Mouse (Mus musculus) forebrain, embryonic 13.5 days (tissue): ENCODE results near the gene 1700012B07Rik. TPM values are rescaled to one million over a fixed set of nuclear protein-coding genes. Genes with fewer than 3 reads are reported as not detected.

Source experiments
- ATAC-seq: fragments of 200-750 bp; cut with Nextera tagmentation; 2 replicates; pipeline ENCODE4 v1.8.0; 2017
- H3K27ac ChIP-seq: fragments of 300-500 bp; sonication (generic); 2 replicates; pipeline ENCODE4 v1.5.1; 2015; ENCODE audit warnings: inconsistent platforms, mild to moderate bottlenecking, moderate library complexity
- H3K27me3 ChIP-seq: fragments of 300-500 bp; sonication (generic); 2 replicates; pipeline ENCODE4 v1.6.1; 2015; ENCODE audit warnings: mild to moderate bottlenecking, inconsistent platforms
- H3K36me3 ChIP-seq: fragments of 300-500 bp; sonication (generic); 2 replicates; pipeline ENCODE4 v1.6.1; 2015; ENCODE audit warnings: mild to moderate bottlenecking, inconsistent platforms; ENCODE audit not compliant: poor library complexity, severe bottlenecking
- H3K4me1 ChIP-seq: fragments of 300-500 bp; sonication (generic); 2 replicates; pipeline ENCODE4 v1.6.1; 2015; ENCODE audit warnings: inconsistent platforms
- H3K4me2 ChIP-seq: fragments of 300-500 bp; sonication (generic); 2 replicates; pipeline ENCODE4 v1.6.1; 2015; ENCODE audit warnings: inconsistent platforms, mild to moderate bottlenecking, moderate library complexity
- H3K4me3 ChIP-seq: fragments of 300-500 bp; sonication (generic); 2 replicates; pipeline ENCODE4 v1.5.1; 2015; ENCODE audit warnings: mild to moderate bottlenecking, inconsistent platforms
- H3K9ac ChIP-seq: fragments of 300-500 bp; sonication (generic); 2 replicates; pipeline ENCODE4 v1.6.1; 2015; ENCODE audit warnings: mild to moderate bottlenecking, inconsistent platforms
- H3K9me3 ChIP-seq: fragments of 300-500 bp; sonication (generic); replicated peaks from 2 replicates; pipeline ENCODE4 v1.6.1; 2016; ENCODE audit warnings: inconsistent platforms
- WGBS: fragments of 180-500 bp; shearing (Covaris S2); methylation state at CpG from one replicate; pipeline ENCODE4 v1.1.7; 2015; 5-methylcytosine and 5-hydroxymethylcytosine counted together
- polyA plus RNA-seq: library from polyadenylated mRNA; unstranded; fragments of >200 nt; fragmentation: Nextera tagmentation; extraction: Ambion mirVana; gene quantifications from 2 replicates; pipeline ENCODE4 v1.2.1, GENCODE M21; 2015

The 1700012B07Rik gene
- polyA plus RNA-seq, 1 experiment from 2014 or later = not detected

GRCm38 (mm10) chr11:109830368-109830767 lies 2.5 kb upstream of the 1700012B07Rik start:
- WGBS = 82% methylated on average over 5 of the region's 5 CpGs
- no peak overlapping the region for H3K4me2 ChIP-seq
- H3K4me1 ChIP-seq = peaks cover 3% of the 10 kb centered on the region; the same call in 1 of the 2 replicates
- H3K4me3 ChIP-seq = no peak overlapping the region
- H3K27me3 ChIP-seq = no peaks in the 10 kb centered on the region
- no peak overlapping the region for H3K9ac ChIP-seq
- H3K27ac ChIP-seq = no peak overlapping the region
- H3K36me3 ChIP-seq = no peaks in the 10 kb centered on the region
- no peak for ATAC-seq
- H3K9me3 ChIP-seq = no peaks in the 10 kb centered on the region

- Histone ChIP-seq H3K36me3 (no peaks in the 10 kb centered on the region), H3K9me3 (no peaks in the 10 kb centered on the region), H3K27ac (no peak overlapping the region), H3K4me2 (no peak overlapping the region), H3K4me3 (no peak overlapping the region), H3K27me3 (no peaks in the 10 kb centered on the region), H3K9ac (no peak overlapping the region), H3K4me1 (no peaks in the 10 kb centered on the region)
- no peak for ATAC-seq
- WGBS = 87% methylated on average over 6 of the region's 6 CpGs
These were observed 5.6 kb downstream of the 1700012B07Rik start for GRCm38 (mm10) chr11:109822280-109822679.

- Histone ChIP-seq H3K4me2 (no peak overlapping the region), H3K4me1 (no peaks in the 10 kb centered on the region), H3K9ac (no peak overlapping the region), H3K4me3 (no peak overlapping the region), H3K36me3 (no peaks in the 10 kb centered on the region), H3K27ac (no peak overlapping the region), H3K27me3 (no peaks in the 10 kb centered on the region), H3K9me3 (no peaks in the 10 kb centered on the region; the same call in 1 of the 2 replicates)
- 88% methylated on average over 3 of the region's 3 CpGs for WGBS
- ATAC-seq = no peak
These were observed 10.4 kb downstream of the 1700012B07Rik start for GRCm38 (mm10) chr11:109817405-109817804.

GRCm38 (mm10) chr11:109816911-109817310 lies 10.9 kb downstream of the 1700012B07Rik start:
- no peaks in the 10 kb centered on the region for H3K36me3 ChIP-seq
- 48% methylated on average over 1 of the region's 1 CpGs for WGBS

GRCm38 (mm10) chr11:109811721-109812120 lies 16.1 kb downstream of the 1700012B07Rik start:
- no peak for ATAC-seq
- no peaks in the 10 kb centered on the region; the same call in none of the 2 replicates for H3K9me3 ChIP-seq
- H3K27ac ChIP-seq = no peak overlapping the region
- H3K9ac ChIP-seq = no peak overlapping the region
- H3K4me2 ChIP-seq = no peak overlapping the region
- H3K36me3 ChIP-seq = no peaks in the 10 kb centered on the region
- WGBS = 82% methylated on average over 2 of the region's 2 CpGs
- no peak overlapping the region for H3K4me3 ChIP-seq
- no peaks in the 10 kb centered on the region for H3K4me1 ChIP-seq
- no peaks in the 10 kb centered on the region for H3K27me3 ChIP-seq

More at GRCm38 (mm10) chr11:109816911-109817310, 10.9 kb downstream of the 1700012B07Rik start:
- Histone ChIP-seq H3K4me3 (no peak overlapping the region), H3K4me2 (no peak overlapping the region), H3K27me3 (no peaks in the 10 kb centered on the region), H3K27ac (no peak overlapping the region), H3K9me3 (no peaks in the 10 kb centered on the region; the same call in 1 of the 2 replicates), H3K9ac (no peak overlapping the region), H3K4me1 (no peaks in the 10 kb centered on the region)
- no peak for ATAC-seq

- H3K9ac ChIP-seq = no peak overlapping the region
- H3K27me3 ChIP-seq = no peaks in the 10 kb centered on the region
- no peaks in the 10 kb centered on the region; the same call in none of the 2 replicates for H3K9me3 ChIP-seq
- H3K4me3 ChIP-seq = no peak overlapping the region
- H3K36me3 ChIP-seq = no peaks in the 10 kb centered on the region
- no peak for ATAC-seq
- 69% methylated on average over 4 of the region's 4 CpGs for WGBS
- no peaks in the 10 kb centered on the region for H3K4me1 ChIP-seq
- H3K27ac ChIP-seq = no peak overlapping the region
- H3K4me2 ChIP-seq = no peak overlapping the region
These were observed 18.5 kb downstream of the 1700012B07Rik start for GRCm38 (mm10) chr11:109809175-109809855.

GRCm38 (mm10) chr11:109801515-109801914 lies 26.3 kb downstream of the 1700012B07Rik start:
- Histone ChIP-seq H3K36me3 (no peaks in the 10 kb centered on the region), H3K9ac (no peak overlapping the region), H3K4me2 (no peak overlapping the region), H3K4me3 (no peak overlapping the region), H3K27ac (no peak overlapping the region), H3K27me3 (no peaks in the 10 kb centered on the region), H3K4me1 (no peaks in the 10 kb centered on the region), H3K9me3 (no peaks in the 10 kb centered on the region)
- WGBS = 67% methylated on average over 1 of the region's 1 CpGs
- no peak for ATAC-seq

- no peaks in the 10 kb centered on the region for H3K4me1 ChIP-seq
- no peaks in the 10 kb centered on the region for H3K36me3 ChIP-seq
- H3K9ac ChIP-seq = no peak overlapping the region
- H3K27ac ChIP-seq = no peak overlapping the region
- no peak overlapping the region for H3K4me2 ChIP-seq
- ATAC-seq = no peak
- H3K9me3 ChIP-seq = no peaks in the 10 kb centered on the region
- WGBS = 90% methylated on average over 6 of the region's 6 CpGs
- no peaks in the 10 kb centered on the region for H3K27me3 ChIP-seq
- no peak overlapping the region for H3K4me3 ChIP-seq
These were observed 30.3 kb downstream of the 1700012B07Rik start for GRCm38 (mm10) chr11:109797531-109797930.

- Histone ChIP-seq H3K4me2 (no peak overlapping the region), H3K36me3 (no peaks in the 10 kb centered on the region), H3K9ac (no peak overlapping the region), H3K4me3 (no peak overlapping the region), H3K27me3 (no peaks in the 10 kb centered on the region), H3K4me1 (no peaks in the 10 kb centered on the region), H3K27ac (no peak overlapping the region), H3K9me3 (no peaks in the 10 kb centered on the region)
- WGBS = 95% methylated on average over 2 of the region's 2 CpGs
- ATAC-seq = no peak
These were observed 32.3 kb downstream of the 1700012B07Rik start for GRCm38 (mm10) chr11:109795536-109795935.

- Histone ChIP-seq H3K4me1 (no peaks in the 10 kb centered on the region), H3K36me3 (no peaks in the 10 kb centered on the region), H3K4me3 (no peak overlapping the region), H3K9me3 (no peaks in the 10 kb centered on the region), H3K27me3 (no peaks in the 10 kb centered on the region), H3K4me2 (no peak overlapping the region), H3K27ac (no peak overlapping the region), H3K9ac (no peak overlapping the region)
- ATAC-seq = no peak
- 86% methylated on average over 4 of the region's 4 CpGs for WGBS
These were observed 34.3 kb downstream of the 1700012B07Rik start for GRCm38 (mm10) chr11:109793578-109793977.

- no peaks in the 10 kb centered on the region for H3K4me1 ChIP-seq
- H3K36me3 ChIP-seq = no peaks in the 10 kb centered on the region
- no peaks in the 10 kb centered on the region for H3K9me3 ChIP-seq
- no peak overlapping the region for H3K4me3 ChIP-seq
- H3K27ac ChIP-seq = no peak overlapping the region
- ATAC-seq = no peak
- H3K9ac ChIP-seq = no peak overlapping the region
- H3K27me3 ChIP-seq = no peaks in the 10 kb centered on the region
- H3K4me2 ChIP-seq = no peak overlapping the region
- WGBS = 90% methylated on average over 13 of the region's 13 CpGs
These were observed 35.3 kb downstream of the 1700012B07Rik start for GRCm38 (mm10) chr11:109792401-109792997.

GRCm38 (mm10) chr11:109791965-109792364 lies 35.9 kb downstream of the 1700012B07Rik start:
- no peaks in the 10 kb centered on the region for H3K4me1 ChIP-seq
- H3K4me2 ChIP-seq = no peak overlapping the region
- H3K4me3 ChIP-seq = no peak overlapping the region
- H3K27ac ChIP-seq = no peak overlapping the region
- H3K9ac ChIP-seq = no peak overlapping the region
- WGBS = 97% methylated on average over 2 of the region's 2 CpGs
- H3K27me3 ChIP-seq = no peaks in the 10 kb centered on the region
- no peaks in the 10 kb centered on the region for H3K36me3 ChIP-seq
- no peak for ATAC-seq
- no peaks in the 10 kb centered on the region for H3K9me3 ChIP-seq
